Mouse (Mus musculus): ENCODE measurements around the gene Edrf1.

GRCm38 (mm10) chr7:133604427-133605081, 32.8 kb upstream of the Edrf1 start:
- TF ChIP-seq CTCF (IDR thresholded peaks at IDR 0.05; ENCODE audit: low read depth, low read length) (no peak), GATA1 (IDR thresholded peaks at IDR 0.05; ENCODE audit: borderline replicate concordance, low read length) (no peak), TAL1 (conservative IDR thresholded peaks at IDR 0.05; ENCODE audit: low read depth, low read length) (no peak)
